Mouse (Mus musculus): ENCODE measurements around the gene Tuba3b.

DNA sequence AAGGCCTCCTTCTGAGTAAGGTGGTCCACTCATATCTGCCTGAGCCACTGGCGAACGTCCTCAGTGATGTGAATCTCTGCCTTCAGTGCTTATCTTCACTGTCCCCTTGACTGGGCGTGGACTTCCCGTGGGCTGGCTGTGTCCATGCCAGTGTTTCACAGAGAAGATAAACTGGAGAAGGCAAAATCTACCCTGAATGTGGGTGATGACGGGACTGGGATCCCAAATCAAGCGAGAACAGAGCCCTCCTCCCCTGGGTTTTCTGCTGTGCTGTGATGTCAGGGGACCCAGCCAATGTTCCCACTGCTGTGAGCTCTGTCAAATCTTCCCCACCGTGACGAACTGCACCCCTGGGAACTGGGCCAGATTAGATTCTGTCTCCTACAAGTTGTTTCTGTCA is 48.3 kb upstream of the Tuba3b start:
- no peak for TF ChIP-seq CTCF (IDR thresholded peaks at IDR 0.05; ENCODE audit: insufficient read depth, low read depth, low read length)
- TF ChIP-seq POLR2A (IDR thresholded peaks at IDR 0.05; ENCODE audit: insufficient read depth, low read depth, low read length), result no peak

Data from olfactory bulb, adult 2 months (tissue).